Mouse (Mus musculus): ENCODE measurements around the gene Pkd1l3.

Gene Pkd1l3

GRCm38 (mm10) chr8:109697754-109698153, 83.4 kb downstream of the Pkd1l3 start:
- no peak for DNase-seq (ENCODE audit: low read depth, low spot score)

DNA sequence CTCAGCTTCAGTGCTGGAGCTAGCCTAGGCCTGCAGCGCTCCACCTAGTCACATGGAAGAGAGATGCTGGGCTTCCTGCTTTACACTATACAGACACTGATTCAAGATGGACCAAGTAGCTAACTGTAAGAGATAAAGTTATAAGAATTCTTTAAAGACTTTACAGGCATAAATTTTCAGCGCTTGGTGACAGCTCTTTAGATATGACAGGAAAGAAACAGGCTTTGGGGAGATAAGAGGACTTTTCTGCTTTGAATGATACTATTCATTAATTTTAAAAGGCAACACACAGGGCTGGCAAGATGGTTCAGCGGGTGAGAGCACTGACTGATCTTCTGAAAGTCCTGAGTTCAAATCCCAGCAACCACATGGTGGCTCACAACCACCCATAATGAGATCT, 84.2 kb downstream of the Pkd1l3 start:
- no peak for DNase-seq (ENCODE audit: low read depth, low spot score)

DNA sequence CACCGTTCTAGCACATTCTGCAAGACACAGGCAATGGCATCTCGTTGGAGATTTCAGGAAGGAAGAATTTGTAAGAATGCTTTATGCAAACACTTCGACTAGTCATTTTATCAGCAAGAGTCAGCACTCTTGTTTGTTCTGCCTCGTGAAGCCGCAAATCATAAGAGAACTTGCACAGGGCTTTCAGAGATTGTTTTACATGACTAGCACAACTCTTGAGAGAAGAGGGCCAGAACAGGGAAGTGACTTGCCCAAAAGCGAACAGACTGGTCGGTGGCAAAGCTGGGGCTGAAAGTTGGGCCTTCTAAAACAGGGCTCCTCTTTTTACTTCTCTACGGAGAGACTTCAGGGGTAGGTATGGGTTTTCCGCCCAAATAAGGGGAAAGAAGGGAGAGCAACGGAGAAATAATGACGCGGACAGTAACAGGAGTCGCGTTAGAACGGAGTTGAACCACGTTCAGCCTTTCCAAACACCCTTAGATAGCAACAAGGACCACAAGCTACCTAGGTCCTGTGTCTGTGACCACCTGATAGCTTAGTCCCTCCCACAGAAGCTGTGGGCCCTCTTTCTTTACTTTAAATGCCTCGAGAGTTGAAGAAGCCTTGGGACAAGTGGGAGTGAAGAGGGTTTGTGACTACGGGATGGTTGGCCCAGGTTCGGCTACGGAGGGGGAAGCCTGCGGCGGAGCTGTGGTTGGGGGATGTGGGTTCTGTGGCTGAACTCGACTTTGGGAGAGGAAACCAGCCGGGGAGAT, 90.4 kb downstream of the Pkd1l3 start:
- DNase-seq (ENCODE audit: low read depth, low spot score): peak; percentile 63

DNA sequence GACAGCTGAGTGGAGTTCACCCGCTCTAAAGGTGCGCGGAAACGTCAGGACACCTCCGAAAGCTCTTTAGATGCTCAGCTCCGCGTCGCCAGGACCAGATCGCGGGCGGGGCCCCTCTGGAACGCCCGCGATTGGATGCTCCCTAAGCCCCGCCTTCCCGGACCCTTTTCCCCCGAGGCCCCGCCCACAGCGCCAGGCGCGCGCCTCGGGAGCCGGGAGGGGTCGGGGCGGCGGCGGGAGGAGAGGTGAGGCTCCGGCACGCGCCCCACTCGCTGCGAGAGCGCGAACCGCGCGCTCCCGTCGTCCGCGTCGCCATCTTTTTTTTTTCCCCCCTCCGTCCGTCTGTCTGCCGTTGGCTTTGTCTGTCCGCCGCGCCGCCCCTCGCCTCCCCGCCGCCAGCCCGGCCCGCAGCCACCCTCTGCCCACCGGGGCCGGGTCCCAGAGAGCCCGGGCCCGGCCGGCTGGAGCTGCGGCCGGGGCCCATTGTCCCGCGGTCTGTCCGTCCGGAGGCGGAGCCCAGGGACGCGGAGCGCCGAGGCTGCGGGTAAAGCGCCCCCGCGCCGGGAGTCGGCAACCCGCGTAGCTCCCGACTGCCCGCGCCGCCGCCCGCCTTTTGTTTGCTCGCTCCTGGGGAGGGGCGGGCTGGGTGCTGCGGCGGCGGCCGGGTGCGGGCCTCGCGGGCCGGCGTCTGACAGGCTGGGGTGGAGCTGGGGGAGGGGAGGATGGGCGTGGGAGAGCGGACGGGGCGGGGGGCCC, 91.2 kb downstream of the Pkd1l3 start, which contains the start of gene Zfp821:
Gene Zfp821 (plus strand): TSS at position 227 of the 756 bp plus-strand sequence.
- DNase-seq (ENCODE audit: low read depth, low spot score): peak; percentile 97

GRCm38 (mm10) chr8:109706076-109706873, 92.0 kb downstream of the Pkd1l3 start:
- DNase-seq (ENCODE audit: low read depth, low spot score): peak; percentile 58

- DNase-seq (ENCODE audit: low read depth, low spot score): peak; percentile 90
These were observed 92.5 kb downstream of the Pkd1l3 start for GRCm38 (mm10) chr8:109706874-109707237.

- DNase-seq (ENCODE audit: low read depth, low spot score): no peak
These were observed 93.6 kb downstream of the Pkd1l3 start for GRCm38 (mm10) chr8:109707921-109708320.

- DNase-seq (ENCODE audit: low read depth, low spot score): no peak
These were observed 98.2 kb downstream of the Pkd1l3 start for GRCm38 (mm10) chr8:109712521-109712920.

DNA sequence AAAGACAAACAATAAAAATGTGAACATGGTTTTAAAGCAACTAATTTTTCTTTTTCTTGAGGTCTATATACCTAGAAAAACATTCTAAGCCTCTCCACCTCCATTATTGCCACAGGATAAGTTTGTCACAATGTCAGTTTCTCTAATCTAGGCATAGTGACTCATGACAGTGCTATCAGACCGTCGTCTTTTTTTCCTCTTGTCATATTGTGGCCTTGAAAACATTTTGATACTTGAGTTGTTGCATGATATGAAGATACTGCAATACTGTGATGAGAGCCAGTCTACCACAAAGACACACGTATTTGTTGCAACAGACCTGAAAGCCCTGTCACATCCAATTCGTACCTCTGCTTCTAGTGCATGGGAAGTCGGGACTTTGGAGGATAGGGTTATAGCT, 100.6 kb downstream of the Pkd1l3 start:
- no peak for DNase-seq (ENCODE audit: low read depth, low spot score)
